Mouse (Mus musculus) hindbrain, embryonic 11.5 days (tissue): ENCODE measurements around the gene Swap70. TPM values are rescaled to one million over a fixed set of nuclear protein-coding genes. Genes with fewer than 3 reads are reported as not detected.

ENCODE experiments used
- ATAC-seq: fragments of 200-750 bp; cut with Nextera tagmentation; 2 replicates; pipeline ENCODE4 v1.8.0; 2017; ENCODE audit warnings: mild to moderate bottlenecking, moderate TSS enrichment, moderate library complexity; ENCODE audit not compliant: low FRiP score
- DNase-seq: peaks from one replicate; pipeline ENCODE4 v3.0.0-alpha.2; 2015; ENCODE audit warnings: low spot score
- H3K27ac ChIP-seq: fragments of 300-500 bp; sonication (generic); 2 replicates; pipeline ENCODE4 v1.5.1; 2014; ENCODE audit warnings: mild to moderate bottlenecking, low read depth, low read length
- H3K27me3 ChIP-seq: fragments of 300-500 bp; sonication (generic); 2 replicates; pipeline ENCODE4 v1.6.1; 2014; ENCODE audit warnings: mild to moderate bottlenecking, low read length, moderate library complexity, mixed read lengths; ENCODE audit not compliant: control insufficient read depth, insufficient read depth
- H3K36me3 ChIP-seq: fragments of 300-500 bp; sonication (generic); 2 replicates; pipeline ENCODE4 v1.6.1; 2014; ENCODE audit warnings: mild to moderate bottlenecking, low read length, moderate library complexity, mixed read lengths; ENCODE audit not compliant: control insufficient read depth, insufficient read depth
- H3K4me1 ChIP-seq: fragments of 300-500 bp; sonication (generic); replicated peaks from 2 replicates; pipeline ENCODE4 v1.6.1; 2014; ENCODE audit warnings: low read length, mixed read lengths; ENCODE audit not compliant: control insufficient read depth, insufficient read depth
- H3K4me2 ChIP-seq: fragments of 300-500 bp; sonication (generic); replicated peaks from 2 replicates; pipeline ENCODE4 v1.6.1; 2014; ENCODE audit warnings: mild to moderate bottlenecking, low read depth, low read length
- H3K4me3 ChIP-seq: fragments of 300-500 bp; sonication (generic); 2 replicates; pipeline ENCODE4 v1.5.1; 2014; ENCODE audit warnings: low read depth, low read length
- H3K9ac ChIP-seq: fragments of 300-500 bp; sonication (generic); 2 replicates; pipeline ENCODE4 v1.6.1; 2014; ENCODE audit warnings: low read depth, low read length
- H3K9me3 ChIP-seq: fragments of 300-500 bp; sonication (generic); 2 replicates; pipeline ENCODE4 v1.6.1; 2016; ENCODE audit warnings: low read length; ENCODE audit not compliant: control insufficient read depth
- WGBS: fragments of 180-500 bp; shearing (Covaris S2); extraction: QIAGEN DNeasy Blood & Tissue Kit; methylation state at CpG from one replicate; pipeline ENCODE4 v1.1.7; 2014; 5-methylcytosine and 5-hydroxymethylcytosine counted together
- polyA plus RNA-seq: library from polyadenylated mRNA; unstranded; fragments of >200 nt; fragmentation: Nextera tagmentation; extraction: Ambion mirVana; gene quantifications from 2 replicates; pipeline ENCODE4 v1.2.1, GENCODE M21; 2014

Swap70 gene
- polyA plus RNA-seq, 1 experiment from 2014 or later: 15.6 TPM

DNA sequence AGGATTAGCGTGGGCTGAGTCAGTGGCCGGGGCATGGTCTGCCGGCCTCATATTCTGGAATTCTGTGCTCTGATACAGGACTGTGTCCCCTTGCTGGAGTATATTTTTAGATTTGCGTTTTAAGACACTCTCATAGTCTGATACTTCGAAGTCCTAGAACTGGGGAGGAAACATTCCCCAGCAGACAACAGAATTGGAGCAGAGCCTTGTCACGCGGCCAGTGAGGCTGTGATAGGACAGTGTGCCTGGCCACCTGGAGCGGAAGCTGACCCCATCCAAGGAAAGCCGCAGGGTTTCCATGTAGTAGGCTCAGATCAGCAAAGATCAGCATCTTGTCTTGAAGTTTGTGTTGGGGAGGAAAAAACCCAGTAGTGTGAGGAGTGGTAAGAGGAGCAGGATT lies 23.6 kb downstream of the Swap70 start:
- no peak overlapping the region for H3K4me3 ChIP-seq

DNA sequence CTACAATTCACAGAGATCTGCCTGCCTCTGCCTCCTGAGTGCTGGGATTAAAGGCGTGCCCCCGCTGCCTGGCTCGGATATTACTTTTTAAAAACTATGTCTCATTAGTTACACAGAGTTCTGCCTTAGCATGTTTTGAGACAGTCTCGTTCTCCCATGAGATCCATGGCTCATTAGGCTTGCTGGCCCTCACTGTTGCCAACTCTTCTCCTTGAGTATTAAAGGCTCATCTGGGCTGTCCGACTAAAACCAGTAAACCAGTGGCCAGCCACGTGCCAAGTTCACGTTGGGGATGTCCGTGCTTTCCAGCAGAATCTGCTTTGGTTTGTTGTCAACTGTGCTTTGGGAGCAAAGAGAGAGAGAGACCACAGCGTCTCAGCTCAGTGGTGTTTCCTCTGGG lies 25.0 kb downstream of the Swap70 start:
- DNase-seq (no peak), ATAC-seq (no peak)
- no peaks in the 10 kb centered on the region for H3K27me3 ChIP-seq
- no peak overlapping the region for H3K27ac ChIP-seq
- no peak overlapping the region for H3K9ac ChIP-seq
- 90% methylated on average over 9 of the region's 9 CpGs for WGBS
- no peak overlapping the region for H3K4me3 ChIP-seq
- no peaks in the 10 kb centered on the region for H3K36me3 ChIP-seq
- no peaks in the 10 kb centered on the region for H3K4me1 ChIP-seq
- no peak overlapping the region for H3K4me2 ChIP-seq
- H3K9me3 ChIP-seq: no peaks in the 10 kb centered on the region

More for the DNA sequence above, 23.6 kb downstream of the Swap70 start:
- Histone ChIP-seq H3K36me3 (no peaks in the 10 kb centered on the region), H3K27me3 (no peaks in the 10 kb centered on the region), H3K4me2 (no peak overlapping the region), H3K27ac (no peak overlapping the region), H3K9ac (no peak overlapping the region), H3K4me1 (no peaks in the 10 kb centered on the region), H3K9me3 (no peaks in the 10 kb centered on the region)
- ATAC-seq (no peak), DNase-seq (no peak)
- WGBS: 97% methylated on average over 9 of the region's 9 CpGs

DNA sequence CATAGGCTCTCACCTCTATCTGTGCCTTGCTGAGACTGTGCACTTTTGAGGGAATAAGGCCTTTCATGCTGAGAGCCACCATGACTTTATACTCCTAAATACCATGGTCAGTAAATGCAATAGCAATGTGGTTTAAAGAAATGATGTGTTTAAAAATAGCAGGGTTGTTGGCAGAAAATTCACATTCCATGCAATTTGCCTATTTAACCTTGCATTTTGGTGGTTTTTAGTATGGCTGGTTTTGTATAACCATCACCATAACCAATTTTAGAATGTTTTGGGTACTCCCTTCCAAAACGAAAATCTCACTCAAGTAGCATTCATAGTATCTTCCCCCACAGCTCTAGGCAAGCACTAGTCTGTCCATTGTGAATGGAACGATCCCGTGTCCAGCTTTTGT lies 26.3 kb downstream of the Swap70 start:
- H3K27ac ChIP-seq: no peak overlapping the region
- no peak overlapping the region for H3K9ac ChIP-seq
- H3K4me3 ChIP-seq: no peak overlapping the region
- no peaks in the 10 kb centered on the region for H3K27me3 ChIP-seq
- H3K9me3 ChIP-seq: no peaks in the 10 kb centered on the region
- DNase-seq (no peak), ATAC-seq (no peak)
- H3K4me1 ChIP-seq: no peaks in the 10 kb centered on the region
- H3K4me2 ChIP-seq: no peak overlapping the region
- 93% methylated on average over 3 of the region's 3 CpGs for WGBS
- no peaks in the 10 kb centered on the region for H3K36me3 ChIP-seq

DNA sequence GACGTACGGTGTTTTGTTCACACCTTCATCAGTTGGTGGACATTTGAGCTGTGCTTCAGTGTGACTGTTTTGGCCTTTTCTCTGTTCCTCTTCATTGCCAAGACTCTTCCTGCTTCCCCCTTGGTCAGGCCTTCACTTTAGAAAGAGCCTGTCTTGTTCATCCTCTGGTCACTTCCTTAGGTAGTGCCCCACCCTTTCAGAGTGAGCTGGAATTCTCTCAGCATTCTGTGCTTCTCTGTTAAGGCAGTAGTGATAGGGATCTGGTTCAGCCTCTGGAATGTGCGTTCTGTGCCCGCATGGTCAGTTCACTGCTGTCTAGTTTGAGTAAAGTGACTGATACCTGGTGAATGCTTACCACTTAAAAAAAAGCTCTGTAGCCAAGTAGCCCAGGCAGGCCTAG lies 27.2 kb downstream of the Swap70 start:
- H3K4me3 ChIP-seq: no peak overlapping the region
- no peaks in the 10 kb centered on the region for H3K27me3 ChIP-seq
- H3K4me2 ChIP-seq: no peak overlapping the region
- H3K27ac ChIP-seq: no peak overlapping the region
- DNase-seq (no peak), ATAC-seq (no peak)
- H3K9me3 ChIP-seq: no peaks in the 10 kb centered on the region
- H3K4me1 ChIP-seq: no peaks in the 10 kb centered on the region
- no peaks in the 10 kb centered on the region for H3K36me3 ChIP-seq
- H3K9ac ChIP-seq: no peak overlapping the region
- 94% methylated on average over 4 of the region's 4 CpGs for WGBS

DNA sequence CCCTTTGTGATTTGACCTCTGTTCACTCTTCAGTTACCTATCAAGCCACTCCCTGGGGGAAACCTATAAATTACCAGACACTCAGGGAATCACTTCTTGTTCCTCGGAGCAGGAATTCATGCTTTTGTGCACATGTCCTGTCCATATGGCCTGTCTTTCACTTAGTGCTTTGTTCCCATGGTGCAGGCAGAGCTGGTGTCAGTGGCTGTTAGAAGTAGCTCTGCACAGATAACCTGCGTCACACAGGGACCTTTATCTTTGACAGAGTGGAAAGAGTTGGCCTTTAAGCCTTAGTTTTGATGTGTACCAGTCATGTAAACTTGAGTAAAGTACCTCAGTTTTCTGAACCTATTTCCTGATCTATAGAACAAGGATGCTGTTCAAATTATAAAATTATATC lies 32.4 kb downstream of the Swap70 start:
- 72% methylated on average over 2 of the region's 2 CpGs for WGBS
- no peaks in the 10 kb centered on the region for H3K9me3 ChIP-seq
- H3K4me3 ChIP-seq: no peak overlapping the region
- ATAC-seq: no peak
- no peaks in the 10 kb centered on the region for H3K36me3 ChIP-seq
- no peak for DNase-seq
- H3K9ac ChIP-seq: no peak overlapping the region
- H3K27me3 ChIP-seq: no peaks in the 10 kb centered on the region
- H3K27ac ChIP-seq: no peak overlapping the region
- H3K4me2 ChIP-seq: no peak overlapping the region
- H3K4me1 ChIP-seq: no peaks in the 10 kb centered on the region

DNA sequence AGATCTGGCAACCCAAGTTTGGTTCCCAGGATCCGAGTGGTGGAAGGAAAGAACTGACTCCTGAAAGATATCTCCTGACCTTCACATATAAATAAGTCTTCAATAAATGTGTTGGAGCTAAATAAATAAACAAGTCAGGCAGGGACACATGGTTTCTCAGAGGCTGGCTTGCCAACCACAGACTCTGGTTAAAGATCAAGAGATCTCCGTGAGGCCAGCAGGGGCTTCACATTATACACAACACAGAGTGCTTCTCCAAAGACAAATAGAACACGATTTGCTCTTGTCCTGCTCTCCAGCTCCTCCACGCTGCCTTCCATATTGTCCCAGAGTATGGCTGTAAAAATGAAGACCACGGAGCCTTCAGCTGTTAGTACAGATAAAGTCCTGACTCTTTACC lies 32.9 kb downstream of the Swap70 start:
- Histone ChIP-seq H3K4me1 (no peaks in the 10 kb centered on the region), H3K36me3 (no peaks in the 10 kb centered on the region), H3K9ac (no peak overlapping the region), H3K27ac (no peak overlapping the region), H3K4me3 (no peak overlapping the region), H3K27me3 (no peaks in the 10 kb centered on the region), H3K4me2 (no peak overlapping the region), H3K9me3 (no peaks in the 10 kb centered on the region)
- DNase-seq: no peak
- 87% methylated on average over 5 of the region's 5 CpGs for WGBS
- ATAC-seq: no peak

DNA sequence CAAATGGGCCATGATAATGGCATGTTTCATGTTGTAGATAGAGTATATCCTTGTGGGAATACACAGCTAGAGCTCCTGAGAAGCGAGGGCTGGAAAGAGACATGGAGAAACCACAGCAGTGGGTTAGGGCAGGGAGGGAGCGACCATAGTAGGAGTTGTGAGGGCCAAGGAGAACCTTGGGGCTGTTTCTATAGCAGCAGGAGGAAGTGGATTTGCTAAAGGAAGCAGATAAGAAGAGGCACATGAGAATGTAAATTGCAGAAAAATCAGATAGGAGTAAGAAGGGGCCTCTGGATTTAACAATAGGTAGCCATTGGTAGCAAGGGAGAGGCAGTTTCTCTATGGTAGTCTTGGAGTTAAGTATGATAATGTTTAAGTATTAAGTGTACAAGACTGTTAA lies 35.5 kb downstream of the Swap70 start:
- WGBS: 85% methylated on average over 2 of the region's 2 CpGs
- Histone ChIP-seq H3K4me3 (no peak overlapping the region), H3K27ac (no peak overlapping the region), H3K9me3 (no peaks in the 10 kb centered on the region), H3K27me3 (no peaks in the 10 kb centered on the region), H3K36me3 (no peaks in the 10 kb centered on the region), H3K4me1 (no peaks in the 10 kb centered on the region), H3K9ac (no peak overlapping the region), H3K4me2 (no peak overlapping the region)
- DNase-seq (no peak), ATAC-seq (no peak)

DNA sequence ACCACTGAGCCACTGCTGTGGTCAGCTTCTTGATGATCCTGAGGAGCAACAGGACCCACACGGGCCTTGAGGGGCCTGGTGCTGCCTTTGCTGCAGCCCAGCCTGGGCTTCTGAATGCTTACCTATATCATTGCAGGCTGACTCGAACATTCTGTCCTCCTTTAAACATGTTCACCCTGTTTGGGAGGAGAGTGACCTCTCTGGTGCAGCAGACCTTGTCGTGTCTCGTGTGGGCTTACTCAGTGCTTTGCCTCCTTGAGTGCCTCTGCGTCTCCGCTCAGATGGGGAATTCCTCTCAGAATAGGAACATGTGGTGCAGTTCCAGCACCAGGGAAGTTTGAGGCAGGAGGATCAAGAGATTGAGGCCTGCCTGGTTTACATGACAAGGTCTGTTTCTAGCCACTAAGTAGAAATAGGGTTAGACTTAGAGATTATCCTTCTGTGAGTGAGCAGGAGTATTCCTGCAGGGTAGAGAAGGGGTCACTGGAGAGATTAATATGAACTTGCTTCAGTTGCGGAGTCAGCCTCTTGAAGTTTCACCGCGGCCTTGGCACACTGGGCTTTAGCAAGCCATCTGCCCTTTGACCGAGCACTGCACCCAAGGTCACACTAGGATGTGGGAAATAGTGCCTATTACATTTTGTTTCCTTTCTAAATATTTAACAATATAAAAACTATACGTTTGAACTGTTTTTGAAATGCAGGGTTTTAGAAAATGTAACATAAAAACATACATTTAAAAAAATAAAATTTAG lies 36.9 kb downstream of the Swap70 start:
- DNase-seq (no peak), ATAC-seq (no peak)
- H3K4me3 ChIP-seq: no peak overlapping the region
- H3K9ac ChIP-seq: no peak overlapping the region
- H3K4me2 ChIP-seq: no peak overlapping the region
- H3K9me3 ChIP-seq: no peaks in the 10 kb centered on the region
- H3K36me3 ChIP-seq: no peaks in the 10 kb centered on the region
- no peaks in the 10 kb centered on the region for H3K4me1 ChIP-seq
- WGBS: 86% methylated on average over 11 of the region's 11 CpGs
- no peaks in the 10 kb centered on the region for H3K27me3 ChIP-seq
- no peak overlapping the region for H3K27ac ChIP-seq

DNA sequence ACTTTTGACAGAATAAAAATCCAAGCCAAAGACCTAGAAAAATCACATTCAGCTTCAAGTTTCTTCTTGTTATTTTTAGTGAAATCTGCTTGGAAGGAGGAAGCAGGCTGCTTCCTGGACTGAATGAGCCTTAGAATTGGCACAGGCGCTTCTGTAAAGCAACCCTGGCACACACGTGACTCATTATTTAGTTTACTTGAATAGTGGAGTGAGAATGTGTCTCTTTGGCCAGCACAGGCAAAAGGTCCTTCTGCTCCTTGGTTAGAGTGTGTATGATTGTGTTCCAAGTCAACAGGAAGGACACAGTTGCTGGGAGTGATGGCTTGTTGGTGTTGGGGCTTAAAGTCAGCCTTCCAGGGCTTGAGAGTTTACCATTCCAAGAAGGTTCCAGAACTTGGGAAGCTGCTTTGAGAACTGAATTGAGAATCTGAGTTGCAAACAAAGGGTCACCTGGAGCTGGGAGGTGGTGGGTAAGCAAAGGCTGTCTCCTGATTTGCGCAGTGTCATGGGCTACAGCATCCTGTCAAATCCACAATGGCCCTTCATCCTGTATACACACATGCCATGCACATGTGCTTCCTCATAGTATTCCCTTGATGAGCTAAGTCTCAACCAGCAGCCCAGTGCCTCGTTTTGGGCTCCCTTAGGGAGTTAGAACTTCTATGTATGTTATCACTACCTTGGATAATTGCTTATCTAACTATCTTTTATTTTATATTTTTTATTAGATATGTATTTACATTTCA lies 38.6 kb downstream of the Swap70 start:
- H3K9ac ChIP-seq: no peak overlapping the region
- no peaks in the 10 kb centered on the region for H3K36me3 ChIP-seq
- H3K27ac ChIP-seq: no peak overlapping the region
- WGBS: 78% methylated on average over 4 of the region's 4 CpGs
- H3K4me1 ChIP-seq: no peaks in the 10 kb centered on the region
- H3K4me2 ChIP-seq: no peak overlapping the region
- ATAC-seq (no peak), DNase-seq (no peak)
- H3K9me3 ChIP-seq: no peaks in the 10 kb centered on the region
- no peaks in the 10 kb centered on the region for H3K27me3 ChIP-seq
- H3K4me3 ChIP-seq: no peak overlapping the region
